Mouse (Mus musculus): ENCODE data around the gene Macrod2.

Gene Macrod2

DNA sequence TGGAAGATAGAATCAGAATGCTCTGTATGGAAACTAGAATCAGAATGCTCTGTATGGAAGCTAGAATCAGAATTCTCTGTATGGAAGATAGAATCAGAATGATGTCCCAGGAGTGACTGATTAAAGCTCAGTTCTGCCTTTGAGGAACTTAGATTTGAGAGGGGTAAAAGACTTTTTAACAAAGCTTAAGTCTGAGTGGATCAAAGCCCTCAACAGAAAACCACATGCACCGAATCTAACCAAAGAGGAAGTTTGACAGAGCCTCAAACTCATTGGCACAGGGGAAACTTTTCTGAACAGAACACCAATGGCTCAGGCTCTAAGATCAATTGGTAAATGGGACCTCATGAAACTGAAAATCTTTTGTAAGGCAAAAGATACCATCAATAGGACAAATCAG, 885.7 kb downstream of the Macrod2 start:
- DNase-seq (ENCODE audit: extremely low spot score, low read depth, low spot score): no peak

DNA sequence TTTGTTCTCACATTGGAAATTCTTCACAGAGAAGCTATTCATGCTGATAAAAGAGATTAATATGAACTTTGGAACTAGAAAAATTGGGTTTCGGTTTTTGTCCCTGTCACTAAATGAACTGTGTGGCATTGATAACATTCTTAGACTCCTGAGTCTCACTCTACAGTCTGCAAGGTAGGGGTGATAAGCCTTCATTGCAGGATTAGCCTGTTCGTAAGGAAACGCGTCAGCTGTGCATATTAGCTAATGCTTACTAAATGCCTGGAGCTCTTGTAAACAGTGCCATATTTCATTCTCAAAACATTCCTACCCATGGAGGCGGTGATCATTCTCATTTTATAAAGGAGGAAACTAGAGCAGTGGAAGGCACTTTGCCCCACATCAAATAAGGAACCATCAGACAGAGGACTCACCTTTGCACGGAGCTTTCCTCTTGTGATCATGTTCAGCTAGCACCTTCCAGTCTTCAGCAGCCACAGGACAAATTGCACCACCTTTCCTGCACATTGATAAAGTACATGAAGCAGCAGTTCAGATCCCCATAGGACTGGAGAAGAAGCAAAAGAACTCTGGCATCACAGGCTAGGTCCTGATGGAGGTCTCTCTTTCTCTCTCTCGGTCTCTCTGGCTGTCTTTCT, 891.1 kb downstream of the Macrod2 start:
- DNase-seq (ENCODE audit: extremely low spot score, low read depth, low spot score): no peak

GRCm38 (mm10) chr2:141288494-141288893, 893.4 kb downstream of the Macrod2 start:
- DNase-seq (ENCODE audit: extremely low spot score, low read depth, low spot score): no peak

GRCm38 (mm10) chr2:141289059-141289713, 894.1 kb downstream of the Macrod2 start:
- DNase-seq (ENCODE audit: extremely low spot score, low read depth, low spot score): no peak

DNA sequence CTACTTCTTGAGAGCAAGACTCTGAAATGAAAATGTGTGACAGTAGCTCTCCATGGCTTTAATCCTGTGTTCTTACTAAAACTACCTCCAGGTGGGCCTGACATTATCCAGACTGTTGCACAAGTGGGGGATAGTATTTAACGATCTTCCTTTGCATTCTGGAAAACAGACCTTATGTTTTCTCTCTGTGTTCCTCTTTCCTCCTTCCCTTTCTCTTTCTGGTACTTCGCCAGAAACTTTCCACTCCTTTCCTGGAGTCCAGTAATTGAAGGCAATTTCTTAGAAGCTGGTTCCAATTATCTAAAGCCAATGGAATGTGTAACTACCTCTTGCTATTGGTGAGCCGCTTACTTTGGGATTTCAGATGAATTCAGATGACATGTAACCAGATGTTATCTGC, 897.7 kb downstream of the Macrod2 start:
- DNase-seq (ENCODE audit: extremely low spot score, low read depth, low spot score): peak; percentile 92

- no peak for DNase-seq (ENCODE audit: extremely low spot score, low read depth, low spot score)
Observed at GRCm38 (mm10) chr2:141299168-141299567, 904.1 kb downstream of the Macrod2 start.

GRCm38 (mm10) chr2:141301030-141301429, 905.9 kb downstream of the Macrod2 start:
- DNase-seq (ENCODE audit: extremely low spot score, low read depth, low spot score): no peak

DNA sequence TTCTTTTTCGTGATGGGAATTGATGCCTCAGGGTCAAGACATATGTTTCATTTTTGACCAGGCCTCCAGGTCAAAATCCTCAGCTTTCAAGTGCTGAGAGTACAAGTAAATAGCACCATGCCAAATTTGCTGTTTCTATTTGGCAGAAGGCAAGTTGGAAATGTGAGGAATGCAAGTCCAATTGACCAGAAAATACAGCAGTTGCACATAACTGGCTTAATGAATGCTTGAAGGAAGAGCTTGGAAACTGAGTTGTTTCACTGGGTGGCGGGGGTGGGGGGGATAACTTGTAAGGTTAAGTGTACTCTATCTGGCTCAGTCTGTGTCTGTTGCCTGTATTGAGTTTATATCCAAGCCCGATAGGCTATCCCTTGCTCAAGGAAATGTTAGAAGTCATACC, 913.3 kb downstream of the Macrod2 start:
- no peak for DNase-seq (ENCODE audit: extremely low spot score, low read depth, low spot score)

DNA sequence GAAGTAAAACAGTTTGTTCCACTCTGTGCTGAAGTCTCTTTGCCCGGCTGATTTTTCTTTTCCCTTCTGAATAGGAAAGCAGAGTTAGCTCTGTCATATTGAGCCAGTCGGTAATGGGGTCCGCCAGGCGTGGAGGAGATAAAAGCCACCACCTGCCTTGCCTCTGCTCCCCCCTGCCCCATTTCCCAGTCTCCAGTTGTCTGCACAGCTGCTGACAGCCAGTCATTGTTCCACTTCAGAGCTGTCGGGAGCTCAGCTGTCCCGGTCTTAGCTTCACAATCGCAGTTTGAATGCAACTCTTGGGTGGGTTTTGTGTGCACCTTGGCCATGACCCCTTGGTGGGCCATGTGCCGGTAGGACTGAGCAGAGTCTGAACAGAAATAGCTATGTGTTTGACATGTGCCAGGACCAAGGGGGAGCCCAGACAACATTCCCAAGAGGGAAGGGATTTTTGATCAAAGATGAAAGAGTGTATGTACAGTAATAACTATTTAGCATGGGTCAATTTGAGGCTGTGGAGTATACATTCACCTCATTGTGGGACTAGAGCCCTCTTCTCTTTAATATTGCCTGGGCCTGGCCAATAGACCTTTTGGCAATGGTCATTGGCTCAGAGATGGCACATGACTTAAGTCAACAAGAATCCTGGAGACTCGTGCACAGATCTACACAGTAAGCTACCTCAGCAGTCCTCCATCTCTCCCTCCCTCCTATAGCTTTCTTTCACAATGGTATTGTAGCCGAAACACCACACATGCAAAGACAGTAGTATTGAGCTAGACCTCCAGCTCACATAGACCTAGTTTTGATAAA, 917.2 kb downstream of the Macrod2 start:
- no peak for DNase-seq (ENCODE audit: extremely low spot score, low read depth, low spot score)

DNA sequence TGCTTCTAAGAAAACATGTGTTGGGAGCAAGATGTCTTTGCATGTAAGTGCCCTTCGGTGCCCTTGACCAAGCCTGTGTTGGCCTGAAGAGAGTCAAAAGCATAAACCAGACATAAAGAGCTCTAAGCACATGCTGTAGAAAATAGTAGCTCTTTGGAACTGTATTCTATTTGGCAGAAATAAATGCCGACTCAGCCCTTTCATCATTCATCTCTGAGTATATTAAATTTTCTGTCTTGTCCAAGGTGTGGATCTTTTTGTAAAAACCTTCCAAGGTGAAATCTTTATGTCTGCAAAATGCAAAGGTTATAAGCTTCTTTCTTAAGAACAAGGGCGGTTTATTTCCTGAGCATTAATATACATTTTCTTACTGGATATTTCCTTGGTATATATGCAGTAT, 920.2 kb downstream of the Macrod2 start:
- no peak for DNase-seq (ENCODE audit: extremely low spot score, low read depth, low spot score)

DNA sequence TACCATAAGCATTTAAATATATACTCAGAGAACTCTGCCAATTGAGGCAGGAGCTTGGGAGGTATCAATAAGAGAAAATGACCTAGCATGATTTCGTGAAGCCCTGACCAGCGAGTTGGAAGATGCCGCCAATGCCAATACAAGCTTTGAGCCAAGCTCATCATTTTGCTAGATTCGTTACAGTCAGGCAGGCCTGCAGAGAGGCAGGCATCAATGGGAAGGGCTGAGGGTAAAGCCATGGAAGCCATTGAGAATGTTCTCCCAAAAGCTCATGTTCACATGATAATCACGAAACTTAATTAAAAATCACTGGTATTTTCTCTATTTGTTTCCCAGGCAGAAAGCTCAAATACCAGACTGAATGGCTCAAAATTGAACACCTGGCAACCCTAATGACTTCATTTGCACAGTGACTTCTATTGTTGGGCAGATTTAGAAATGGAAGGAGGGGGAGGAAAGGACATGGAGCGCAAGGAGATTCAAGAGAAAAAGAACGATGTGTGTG, 928.9 kb downstream of the Macrod2 start:
- no peak for DNase-seq (ENCODE audit: extremely low spot score, low read depth, low spot score)

DNA sequence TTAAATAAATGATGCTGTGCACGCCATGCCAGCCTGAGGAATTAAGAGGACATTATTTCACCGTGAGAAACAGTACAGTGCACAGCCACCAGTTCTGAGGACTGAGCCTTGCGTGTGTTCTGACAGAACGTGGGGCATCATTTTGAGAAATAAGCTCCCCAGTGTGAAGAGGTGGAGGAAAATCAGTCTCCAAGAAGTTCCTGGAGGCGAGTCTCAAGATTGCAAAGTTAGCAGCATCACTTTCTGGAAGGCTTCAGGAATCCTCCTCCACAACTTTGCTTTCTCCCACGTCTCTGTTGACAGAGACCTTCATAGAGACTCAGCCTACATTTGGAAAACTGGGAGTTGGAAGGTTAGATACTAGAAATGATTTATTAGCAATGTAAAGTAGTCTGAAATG, 932.2 kb downstream of the Macrod2 start:
- DNase-seq (ENCODE audit: extremely low spot score, low read depth, low spot score): no peak

DNA sequence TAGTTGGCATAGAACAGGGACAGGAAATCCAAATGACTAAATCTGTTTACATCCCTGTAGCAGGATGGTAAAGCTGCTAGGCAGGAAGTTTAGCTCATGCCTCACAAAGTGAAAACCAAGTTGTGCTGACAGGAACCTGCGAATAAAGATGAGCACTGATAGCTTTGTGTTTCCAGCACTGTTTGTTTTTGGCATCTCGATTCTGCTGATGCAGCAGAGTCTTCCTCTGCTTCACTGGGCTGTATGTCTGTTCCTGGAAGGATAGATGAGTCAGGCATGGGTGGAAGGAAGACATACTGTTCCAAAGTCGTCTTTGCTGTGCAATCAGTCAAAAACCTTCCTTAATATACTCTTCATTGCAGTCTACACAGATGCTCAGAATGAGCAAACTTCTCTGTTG, 942.6 kb downstream of the Macrod2 start:
- DNase-seq (ENCODE audit: extremely low spot score, low read depth, low spot score): no peak

GRCm38 (mm10) chr2:141343988-141344535, 949.0 kb downstream of the Macrod2 start:
- no peak for DNase-seq (ENCODE audit: extremely low spot score, low read depth, low spot score)

DNA sequence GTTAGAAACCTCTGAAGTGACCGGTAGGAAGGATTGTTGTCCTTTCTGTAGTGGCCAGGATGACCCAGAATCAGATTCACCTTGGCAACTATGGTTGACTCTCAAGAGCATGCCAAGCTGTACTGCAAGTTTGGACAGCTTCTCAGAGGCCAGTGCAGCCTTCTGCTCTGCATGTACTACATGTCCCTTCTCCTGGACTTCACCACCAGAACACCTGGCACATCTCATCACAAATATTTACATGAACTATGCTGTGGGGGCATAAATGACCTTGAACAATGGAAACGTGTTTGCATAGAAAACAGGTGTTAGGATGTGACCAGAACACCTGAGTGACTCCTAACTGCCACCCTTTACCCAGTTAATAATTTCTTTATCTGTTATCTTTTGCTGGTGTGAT, 957.5 kb downstream of the Macrod2 start:
- no peak for DNase-seq (ENCODE audit: extremely low spot score, low read depth, low spot score)

GRCm38 (mm10) chr2:141388632-141389031, 993.5 kb downstream of the Macrod2 start:
- DNase-seq (ENCODE audit: extremely low spot score, low read depth, low spot score): no peak

DNA sequence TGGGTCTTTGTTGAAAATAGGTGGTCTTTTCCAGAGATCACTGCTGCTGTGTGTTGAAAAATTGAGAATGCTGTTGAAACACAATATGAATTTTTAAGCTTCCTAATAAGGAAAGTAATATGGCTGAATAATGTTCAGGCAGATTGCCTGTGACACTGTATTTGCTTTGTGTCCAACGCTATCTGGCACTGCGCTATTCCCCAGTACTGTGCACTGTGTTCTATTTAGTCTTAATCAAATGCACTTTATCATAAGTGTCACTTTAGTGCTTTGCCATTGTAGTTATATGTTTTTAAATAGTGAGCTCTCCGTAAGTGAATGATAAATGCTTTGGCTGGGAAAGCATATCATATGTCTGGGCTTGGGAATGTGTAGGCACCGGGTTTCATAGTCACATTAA, 996.1 kb downstream of the Macrod2 start:
- no peak for DNase-seq (ENCODE audit: extremely low spot score, low read depth, low spot score)

DNA sequence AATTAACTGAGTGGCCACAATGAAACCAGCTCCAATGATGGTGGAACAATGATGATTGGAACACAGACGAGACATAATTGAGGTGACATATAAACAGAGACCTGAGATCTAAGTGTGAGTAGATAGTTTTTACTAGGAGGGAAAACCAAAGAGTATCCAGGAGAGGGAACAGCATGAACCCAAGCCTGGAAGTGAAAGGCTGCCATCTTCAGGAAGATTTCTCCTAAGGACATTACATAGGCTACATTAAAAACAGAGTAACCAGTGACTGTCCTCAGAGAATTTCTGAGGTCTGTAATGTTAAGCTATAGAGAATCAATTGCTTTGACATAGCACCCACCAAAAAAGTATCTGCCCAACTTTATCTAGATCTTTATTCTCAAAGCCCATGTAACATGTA, 999.7 kb downstream of the Macrod2 start:
- DNase-seq (ENCODE audit: extremely low spot score, low read depth, low spot score): no peak

DNA sequence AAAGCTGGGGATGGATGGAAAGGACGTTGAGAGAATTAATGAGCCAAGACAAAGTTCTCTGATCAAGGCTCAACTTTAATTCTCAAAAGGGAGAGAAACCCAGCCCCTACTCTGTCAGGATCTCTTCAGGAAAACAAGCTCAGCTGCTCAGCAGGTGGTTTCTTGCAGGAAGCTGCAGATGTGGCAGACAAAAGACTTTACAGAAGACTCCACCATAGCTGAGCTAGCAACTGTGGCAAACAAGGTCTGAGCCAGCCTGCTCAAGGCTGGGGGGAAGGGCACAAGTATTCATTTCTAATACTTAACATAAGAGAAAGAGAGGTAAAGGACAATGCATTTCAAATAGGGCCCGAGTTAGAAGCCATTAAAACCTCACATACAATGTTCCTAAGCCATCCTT, 1013.7 kb downstream of the Macrod2 start:
- no peak for DNase-seq (ENCODE audit: extremely low spot score, low read depth, low spot score)

GRCm38 (mm10) chr2:141416436-141416835, 1021.3 kb downstream of the Macrod2 start:
- DNase-seq (ENCODE audit: extremely low spot score, low read depth, low spot score): no peak

DNA sequence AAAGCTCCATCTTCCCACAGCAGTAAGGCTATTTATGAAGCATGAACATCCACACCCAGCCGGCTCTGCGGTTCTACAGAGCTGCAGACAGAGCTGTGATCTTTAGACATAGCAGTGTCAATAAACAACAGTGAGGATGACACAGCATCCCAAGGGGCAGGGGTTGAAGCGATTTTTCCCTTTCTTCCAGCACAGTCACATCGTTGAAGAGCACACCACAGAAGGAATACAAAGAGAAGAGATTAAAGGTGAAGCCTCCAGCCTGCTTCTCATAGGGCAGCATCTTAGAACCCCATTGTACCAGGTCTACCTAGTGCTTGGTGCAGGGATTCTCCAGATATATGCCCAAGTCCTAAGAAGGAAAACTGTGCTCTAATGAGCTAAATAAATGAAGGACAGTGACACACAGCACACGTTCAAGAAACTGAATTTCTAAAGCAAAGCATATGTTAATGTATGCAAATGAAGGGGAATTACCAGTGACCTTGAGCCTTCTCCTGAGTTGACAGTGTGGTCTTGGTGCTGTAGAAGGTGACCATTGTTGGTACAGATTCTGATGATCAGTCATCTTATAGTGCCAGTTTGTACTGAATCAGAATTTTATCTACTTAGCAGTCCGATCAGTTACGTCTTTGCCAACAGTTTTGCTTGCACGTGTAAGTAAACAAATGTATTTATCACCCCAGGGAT, 1021.9 kb downstream of the Macrod2 start:
- no peak for DNase-seq (ENCODE audit: extremely low spot score, low read depth, low spot score)

Measured in hindlimb bud, embryonic 11.5 days (tissue).